Mouse (Mus musculus): ENCODE data around the gene Pacsin2. TPM values are rescaled to one million over a fixed set of nuclear protein-coding genes. Genes with fewer than 3 reads are reported as not detected.
A peak's percentile ranks its signal among the peaks of the same experiment; 100 is the strongest.

Gene Pacsin2
- polyA plus RNA-seq, 2 experiments = 41.6 to 58.4 TPM

GRCm38 (mm10) chr15:83435324-83436090 lies 28.9 kb downstream of the Pacsin2 start:
- no peak for DNase-seq (ENCODE audit: low spot score)
- no peaks in the 10 kb centered on the region for H3K27me3 ChIP-seq (ENCODE audit: control insufficient read depth, insufficient read depth, low read length)

GRCm38 (mm10) chr15:83434692-83435091 lies 29.7 kb downstream of the Pacsin2 start:
- ATAC-seq (ENCODE audit: low FRiP score, low read depth) (no peak), DNase-seq (ENCODE audit: low spot score) (no peak)
- Histone ChIP-seq H3K27me3 (ENCODE audit: control insufficient read depth, insufficient read depth, low read length) (no peaks in the 10 kb centered on the region), H3K9ac (ENCODE audit: low read depth, low read length, severe bottlenecking) (no peak overlapping the region), H3K4me2 (replicated peaks; ENCODE audit: low read depth, low read length, severe bottlenecking) (no peak overlapping the region), H3K27ac (replicated peaks; ENCODE audit: low read depth, low read length) (no peak overlapping the region), H3K9me3 (ENCODE audit: control insufficient read depth, low read length) (no peaks in the 10 kb centered on the region), H3K4me1 (ENCODE audit: control insufficient read depth, insufficient read depth, low read length) (peaks cover 33% of the 10 kb centered on the region), H3K36me3 (ENCODE audit: control insufficient read depth, insufficient read depth, low read length) (no peaks in the 10 kb centered on the region), H3K4me3 (replicated peaks; ENCODE audit: low read length) (no peak overlapping the region)
- no peak for TF ChIP-seq POLR2A (IDR thresholded peaks at IDR 0.05; ENCODE audit: borderline replicate concordance, extremely low read depth, insufficient read depth, insufficient read length)
- WGBS = 67% methylated on average over 4 of the region's 4 CpGs

More at GRCm38 (mm10) chr15:83435324-83436090, 28.9 kb downstream of the Pacsin2 start:
- Histone ChIP-seq H3K9ac (ENCODE audit: low read depth, low read length, severe bottlenecking) (no peak overlapping the region), H3K4me1 (ENCODE audit: control insufficient read depth, insufficient read depth, low read length) (peaks cover 31% of the 10 kb centered on the region), H3K27ac (replicated peaks; ENCODE audit: low read depth, low read length) (0 out of 2 replicates have a peak overlapping the region, but pooled peaks have one; percentile 20), H3K4me2 (replicated peaks; ENCODE audit: low read depth, low read length, severe bottlenecking) (no peak overlapping the region), H3K9me3 (ENCODE audit: control insufficient read depth, low read length) (no peaks in the 10 kb centered on the region), H3K36me3 (ENCODE audit: control insufficient read depth, insufficient read depth, low read length) (no peaks in the 10 kb centered on the region), H3K4me3 (replicated peaks; ENCODE audit: low read length) (no peak overlapping the region)
- 65% methylated on average over 8 of the region's 8 CpGs for WGBS
- no peak for TF ChIP-seq POLR2A (IDR thresholded peaks at IDR 0.05; ENCODE audit: borderline replicate concordance, extremely low read depth, insufficient read depth, insufficient read length)
- ATAC-seq (ENCODE audit: low FRiP score, low read depth) = no peak

GRCm38 (mm10) chr15:83433344-83433743 lies 31.1 kb downstream of the Pacsin2 start:
- H3K27me3 ChIP-seq (ENCODE audit: control insufficient read depth, insufficient read depth, low read length) = no peaks in the 10 kb centered on the region
- peaks cover 33% of the 10 kb centered on the region for H3K4me1 ChIP-seq (ENCODE audit: control insufficient read depth, insufficient read depth, low read length)
- no peak overlapping the region for H3K9ac ChIP-seq (ENCODE audit: low read depth, low read length, severe bottlenecking)
- peak overlapping the region; percentile 10; the same call in 1 of the 2 replicates for H3K27ac ChIP-seq (replicated peaks; ENCODE audit: low read depth, low read length)
- H3K4me3 ChIP-seq (replicated peaks; ENCODE audit: low read length) = no peak overlapping the region
- 82% methylated on average over 2 of the region's 2 CpGs for WGBS
- no peak for DNase-seq (ENCODE audit: low spot score)
- no peak for ATAC-seq (ENCODE audit: low FRiP score, low read depth)
- H3K9me3 ChIP-seq (ENCODE audit: control insufficient read depth, low read length) = no peaks in the 10 kb centered on the region
- TF ChIP-seq POLR2A (IDR thresholded peaks at IDR 0.05; ENCODE audit: borderline replicate concordance, extremely low read depth, insufficient read depth, insufficient read length) = no peak
- no peak overlapping the region for H3K4me2 ChIP-seq (replicated peaks; ENCODE audit: low read depth, low read length, severe bottlenecking)
- H3K36me3 ChIP-seq (ENCODE audit: control insufficient read depth, insufficient read depth, low read length) = no peaks in the 10 kb centered on the region

- Histone ChIP-seq H3K27me3 (ENCODE audit: control insufficient read depth, insufficient read depth, low read length) (no peaks in the 10 kb centered on the region), H3K36me3 (ENCODE audit: control insufficient read depth, insufficient read depth, low read length) (no peaks in the 10 kb centered on the region), H3K4me1 (ENCODE audit: control insufficient read depth, insufficient read depth, low read length) (peaks cover 33% of the 10 kb centered on the region), H3K9me3 (ENCODE audit: control insufficient read depth, low read length) (no peaks in the 10 kb centered on the region), H3K4me2 (replicated peaks; ENCODE audit: low read depth, low read length, severe bottlenecking) (no peak overlapping the region), H3K4me3 (replicated peaks; ENCODE audit: low read length) (no peak overlapping the region), H3K27ac (replicated peaks; ENCODE audit: low read depth, low read length) (peak overlapping the region; percentile 10; the same call in 1 of the 2 replicates), H3K9ac (ENCODE audit: low read depth, low read length, severe bottlenecking) (no peak overlapping the region)
- 48% methylated on average over 15 of the region's 15 CpGs for WGBS
- ATAC-seq (ENCODE audit: low FRiP score, low read depth) (no peak), DNase-seq (ENCODE audit: low spot score) (no peak)
- TF ChIP-seq POLR2A (IDR thresholded peaks at IDR 0.05; ENCODE audit: borderline replicate concordance, extremely low read depth, insufficient read depth, insufficient read length) = no peak
These were observed 32.0 kb downstream of the Pacsin2 start for GRCm38 (mm10) chr15:83432231-83433031.

- H3K4me2 ChIP-seq (replicated peaks; ENCODE audit: low read depth, low read length, severe bottlenecking) = no peak overlapping the region
- H3K27ac ChIP-seq (replicated peaks; ENCODE audit: low read depth, low read length) = no peak overlapping the region
- H3K27me3 ChIP-seq (ENCODE audit: control insufficient read depth, insufficient read depth, low read length) = no peaks in the 10 kb centered on the region
- ATAC-seq (ENCODE audit: low FRiP score, low read depth) (no peak), DNase-seq (ENCODE audit: low spot score) (no peak)
- H3K9me3 ChIP-seq (ENCODE audit: control insufficient read depth, low read length) = no peaks in the 10 kb centered on the region
- no peak overlapping the region for H3K9ac ChIP-seq (ENCODE audit: low read depth, low read length, severe bottlenecking)
- H3K36me3 ChIP-seq (ENCODE audit: control insufficient read depth, insufficient read depth, low read length) = no peaks in the 10 kb centered on the region
- H3K4me1 ChIP-seq (ENCODE audit: control insufficient read depth, insufficient read depth, low read length) = peaks cover 37% of the 10 kb centered on the region
- WGBS = 82% methylated on average over 14 of the region's 14 CpGs
- H3K4me3 ChIP-seq (replicated peaks; ENCODE audit: low read length) = no peak overlapping the region
- TF ChIP-seq POLR2A (IDR thresholded peaks at IDR 0.05; ENCODE audit: borderline replicate concordance, extremely low read depth, insufficient read depth, insufficient read length) = no peak
These were observed 33.2 kb downstream of the Pacsin2 start for GRCm38 (mm10) chr15:83430986-83431763.
